Mouse (Mus musculus) bone marrow macrophage, adult 2 months (primary cell): ENCODE measurements at regions not wholly inside any gene's neighbourhood (a gene's known extent, or its start where the extent isn't known, plus 50 kb on each side); places are given as distances from the start of the nearest gene placed in this dataset.

Experiments used
- CTCF ChIP-seq: IDR thresholded peaks from 2 replicates; pipeline ENCODE4 v1.5.1; 2012; ENCODE audit warnings: low read depth, mild to moderate bottlenecking, low read length, moderate library complexity
- POLR2A ChIP-seq: IDR thresholded peaks from 2 replicates; pipeline ENCODE4 v1.6.1; 2012; ENCODE audit warnings: mild to moderate bottlenecking, low read depth, low read length, borderline replicate concordance

DNA sequence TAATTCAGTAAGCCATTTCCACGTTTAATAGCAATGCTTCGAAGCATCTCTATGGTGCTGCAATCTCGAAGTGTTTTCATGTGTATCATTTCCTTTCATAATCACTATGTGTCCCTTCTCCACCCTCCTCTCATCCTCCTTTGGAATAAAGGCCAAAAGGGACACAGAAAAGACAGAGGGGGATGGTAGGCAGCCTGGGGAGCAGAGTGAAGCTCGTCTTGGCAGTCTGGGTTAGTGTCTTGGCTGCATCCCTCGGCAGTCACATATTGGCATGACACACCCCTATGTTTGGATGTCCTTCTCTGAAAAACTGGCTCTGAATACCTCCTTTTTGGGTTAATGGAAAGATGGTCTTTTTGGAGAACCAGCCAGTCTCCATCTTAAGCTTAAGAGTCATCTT is 56.9 kb upstream of the Zfp366 start:
- TF ChIP-seq POLR2A, result no peak
- TF ChIP-seq CTCF, result no peak
